Mouse (Mus musculus) hematopoietic stem cell, adult 5-6 weeks (primary cell): ENCODE data around the gene Tsc22d1. TPM values are rescaled to one million over a fixed set of nuclear protein-coding genes. Genes with fewer than 3 reads are reported as not detected.

Experiments
- ATAC-seq, 2 experiments: fragments of 125-278 bp in 1 of 2; replicated peaks in 1 of 2; 2 replicates each; pipeline ENCODE4 v1.8.0; 2016 to 2017; ENCODE audit warnings: inconsistent platforms in 2 of 2, mild to moderate bottlenecking in 2 of 2, moderate number of reproducible peaks in 2 of 2, low read depth in 1 of 2, moderate TSS enrichment in 1 of 2; ENCODE audit not compliant: low FRiP score in 2 of 2, poor library complexity in 2 of 2, severe bottlenecking in 2 of 2, insufficient read depth in 1 of 2, low TSS enrichment in 1 of 2
- total RNA-seq: library from RNA; stranded (forward); fragments of 172-1452, 232-1000 nt; gene quantifications from 2 replicates; pipeline ENCODE4 v1.2.3, GENCODE M21; 2017

Tsc22d1 gene
- total RNA-seq, 1 experiment from 2014 or later, result 317 TPM

- ATAC-seq, result no peak
These were observed 112.4 kb downstream of the Tsc22d1 start for GRCm38 (mm10) chr14:76527030-76527719.

GRCm38 (mm10) chr14:76527758-76528313, 113.1 kb downstream of the Tsc22d1 start:
- ATAC-seq, result no peak

GRCm38 (mm10) chr14:76528641-76529040, 113.9 kb downstream of the Tsc22d1 start:
- ATAC-seq, result no peak

DNA sequence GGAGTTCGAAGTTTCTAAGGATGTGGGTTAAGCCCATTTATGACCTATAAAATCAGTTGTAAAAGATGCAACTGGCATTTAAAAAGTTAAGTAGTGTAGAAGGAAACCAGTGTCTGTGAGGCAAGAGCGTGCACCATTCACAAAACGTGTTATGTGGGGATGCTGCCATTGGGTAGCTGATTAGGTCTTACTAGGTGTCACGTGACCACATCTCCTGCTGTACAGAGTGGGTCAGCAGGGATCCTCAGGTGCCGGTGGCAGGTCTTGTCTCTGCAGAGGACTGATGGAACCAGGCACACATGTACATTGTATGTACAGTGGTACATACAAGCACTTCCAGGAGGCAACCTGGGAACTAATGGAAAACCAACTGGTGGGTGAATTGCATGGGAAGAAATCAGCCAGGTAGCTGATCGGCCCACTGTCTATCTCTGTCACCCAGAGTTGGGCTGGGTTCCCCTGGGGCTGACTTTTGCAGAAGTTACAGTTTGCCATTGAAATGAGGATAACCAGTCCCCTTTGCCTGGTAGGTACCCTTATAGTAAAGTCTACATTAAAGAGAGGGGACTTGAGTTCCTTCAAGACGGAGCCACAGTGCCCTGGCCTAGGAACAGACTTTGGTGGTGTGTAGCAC, 116.4 kb downstream of the Tsc22d1 start:
- no peak for ATAC-seq

- ATAC-seq, result peak; percentile 44 to 59; a peak in 1 of 4 replicates
These were observed 117.8 kb downstream of the Tsc22d1 start for GRCm38 (mm10) chr14:76532257-76533169.

DNA sequence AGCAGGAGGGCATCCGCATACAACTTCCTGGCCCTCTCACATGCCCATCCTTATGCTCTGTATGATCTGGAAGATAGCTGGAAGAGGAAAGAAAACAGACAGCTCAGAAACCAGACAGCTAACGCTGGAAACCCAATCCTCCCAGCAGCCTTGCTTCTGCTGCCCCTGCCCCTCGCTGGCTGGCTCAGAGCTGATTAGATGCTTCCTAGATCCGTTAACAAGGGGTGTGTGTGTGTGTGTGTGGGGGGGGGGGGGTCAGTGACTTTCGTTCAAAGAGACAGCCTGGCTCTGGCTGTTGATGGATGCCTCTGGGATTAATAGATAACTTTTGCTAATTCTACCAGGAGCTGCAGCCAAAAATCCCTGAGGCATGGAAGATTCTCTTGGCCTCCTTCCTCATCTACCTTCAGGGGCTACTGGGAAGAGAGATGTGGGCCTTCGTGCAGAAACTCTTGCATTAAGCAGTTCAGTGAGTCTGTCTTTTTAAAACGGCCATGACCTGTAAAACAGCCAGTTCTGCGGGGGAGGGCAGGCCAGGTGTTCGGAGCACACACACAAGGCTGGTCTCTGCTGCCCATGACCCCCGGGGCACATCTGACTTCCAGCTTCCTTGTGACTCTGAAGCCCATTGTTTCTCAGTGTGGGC, 118.5 kb downstream of the Tsc22d1 start:
- ATAC-seq, result peak in 1 of 2 experiments; percentile 21; a peak in 1 of 4 replicates

DNA sequence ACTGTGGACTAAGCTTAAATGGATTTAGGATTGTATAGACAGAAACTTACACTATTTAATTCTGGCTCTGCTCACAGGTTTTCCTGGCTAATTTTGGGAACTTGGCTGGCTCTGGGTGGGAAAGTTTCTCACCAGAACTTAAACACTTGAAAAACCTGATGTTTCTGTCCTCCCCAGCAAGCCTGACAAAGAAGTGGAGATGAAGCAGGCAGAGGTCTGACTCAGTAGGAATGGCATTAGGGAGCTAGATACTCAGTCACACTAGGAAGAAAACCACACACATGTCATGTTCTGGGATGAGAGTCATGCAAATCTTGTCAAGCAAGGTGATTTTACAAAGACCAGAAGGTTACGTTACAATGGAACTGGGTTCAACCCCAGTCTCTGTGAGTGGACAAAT, 120.3 kb downstream of the Tsc22d1 start:
- ATAC-seq, result no peak

DNA sequence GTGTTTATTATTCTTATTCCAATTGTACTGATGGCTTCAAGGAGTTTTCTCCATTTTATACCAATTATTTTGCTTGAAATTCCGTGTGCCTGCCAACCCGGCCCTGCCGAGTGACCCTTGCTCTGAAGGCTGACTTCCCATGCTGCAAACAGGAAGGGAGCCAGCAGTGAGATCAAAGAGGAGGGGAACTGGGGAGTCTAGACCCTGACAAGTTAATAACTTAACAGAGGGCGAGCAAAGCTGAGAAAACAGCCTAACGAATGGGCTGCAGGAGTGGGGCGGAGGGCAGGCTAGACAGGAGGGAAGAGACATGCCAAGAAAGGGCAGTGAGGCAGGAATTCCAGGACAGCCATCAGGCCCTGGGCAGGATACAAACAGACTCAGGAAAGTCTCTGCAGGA, 122.2 kb downstream of the Tsc22d1 start:
- ATAC-seq, result no peak

- ATAC-seq, result no peak
These were observed 125.4 kb downstream of the Tsc22d1 start for GRCm38 (mm10) chr14:76540005-76540670.

- ATAC-seq, result no peak
These were observed 126.6 kb downstream of the Tsc22d1 start for GRCm38 (mm10) chr14:76541341-76541740.

DNA sequence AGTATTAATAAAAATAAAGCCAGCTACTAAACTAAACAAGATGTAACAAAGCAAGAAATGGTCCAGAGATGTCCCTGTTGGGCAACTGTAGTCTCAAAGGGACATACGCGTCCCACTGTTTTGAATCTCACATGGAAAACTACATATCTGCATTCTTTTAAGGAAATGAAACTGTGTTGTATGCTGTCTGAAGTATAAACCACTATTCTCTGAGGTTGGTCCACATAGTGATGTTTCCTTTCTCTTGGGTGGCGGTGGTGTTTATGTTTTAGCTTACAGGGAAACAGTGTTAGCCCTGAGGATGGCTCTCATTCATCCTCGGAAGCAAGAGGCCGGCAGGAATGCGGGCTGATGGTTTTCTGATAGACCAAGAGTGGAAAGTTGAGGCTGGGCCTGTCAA, 129.4 kb downstream of the Tsc22d1 start:
- ATAC-seq, result no peak

DNA sequence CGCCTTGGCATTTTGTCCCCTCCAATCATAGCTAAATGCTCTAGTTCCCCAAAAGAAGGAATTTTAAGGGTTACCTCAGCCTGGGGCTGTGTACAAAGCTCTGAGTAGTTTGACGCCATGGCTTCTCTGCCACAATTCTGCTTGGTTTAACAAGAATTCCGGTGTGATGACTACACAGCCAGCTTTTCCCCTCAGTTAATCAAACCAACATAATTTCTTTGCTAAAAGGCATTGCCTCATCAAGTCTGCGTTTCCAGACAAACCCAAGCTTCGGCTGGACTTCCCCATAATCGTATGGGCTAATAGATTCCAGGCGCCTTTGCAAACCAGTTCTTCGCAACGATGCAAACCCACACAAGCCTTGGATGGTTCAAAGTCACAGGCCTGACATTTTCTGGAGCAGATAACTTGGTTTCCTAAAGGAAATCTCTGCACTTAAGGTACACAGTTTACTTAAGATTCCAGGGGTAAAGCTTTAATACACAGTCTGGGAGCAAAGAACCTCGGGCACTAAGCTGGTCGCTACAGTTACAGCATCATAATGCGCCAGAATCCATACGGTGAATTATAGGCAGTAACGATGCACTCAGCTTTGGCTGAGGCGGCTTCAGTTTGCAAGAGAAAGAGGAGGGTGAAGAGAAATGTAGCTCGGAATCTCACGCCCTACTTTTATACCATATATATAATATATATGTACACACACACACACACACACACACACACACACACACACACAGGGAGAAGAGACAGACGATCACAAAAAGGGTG, 140.7 kb downstream of the Tsc22d1 start:
- no peak for ATAC-seq

GRCm38 (mm10) chr14:76556031-76556851, 141.5 kb downstream of the Tsc22d1 start:
- peak in 1 of 2 experiments; percentile 45; a peak in 2 of 4 replicates for ATAC-seq

DNA sequence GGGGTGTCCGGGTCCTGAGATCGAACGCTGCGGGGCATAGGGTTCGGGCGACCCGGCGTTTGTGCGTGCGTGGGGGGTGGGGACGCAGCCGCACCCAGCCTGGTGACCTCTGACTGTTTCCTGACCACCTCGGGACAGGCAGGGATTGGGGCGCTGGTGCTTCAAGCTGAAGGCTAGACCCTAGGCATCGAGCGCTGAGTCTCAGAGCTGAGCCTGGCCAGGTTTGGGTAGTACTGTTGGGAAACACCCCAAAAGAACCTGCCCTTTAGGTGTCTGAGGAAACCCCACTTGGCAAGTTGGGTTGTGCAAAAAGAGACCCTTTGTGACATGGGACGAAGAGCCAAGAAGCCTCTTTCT, 142.1 kb downstream of the Tsc22d1 start, which contains the start of gene Serp2:
Gene Serp2 (minus strand): TSS at position 38 of the 357 bp plus-strand sequence.
- peak in 1 of 2 experiments; percentile 43; a peak in 2 of 4 replicates for ATAC-seq
